Mouse (Mus musculus): ENCODE measurements around the gene Wnk4. TPM values are rescaled to one million over a fixed set of nuclear protein-coding genes. Genes with fewer than 3 reads are reported as not detected.

Wnk4 gene
- polyA plus RNA-seq, 1 experiment, result 37.7 TPM

DNA sequence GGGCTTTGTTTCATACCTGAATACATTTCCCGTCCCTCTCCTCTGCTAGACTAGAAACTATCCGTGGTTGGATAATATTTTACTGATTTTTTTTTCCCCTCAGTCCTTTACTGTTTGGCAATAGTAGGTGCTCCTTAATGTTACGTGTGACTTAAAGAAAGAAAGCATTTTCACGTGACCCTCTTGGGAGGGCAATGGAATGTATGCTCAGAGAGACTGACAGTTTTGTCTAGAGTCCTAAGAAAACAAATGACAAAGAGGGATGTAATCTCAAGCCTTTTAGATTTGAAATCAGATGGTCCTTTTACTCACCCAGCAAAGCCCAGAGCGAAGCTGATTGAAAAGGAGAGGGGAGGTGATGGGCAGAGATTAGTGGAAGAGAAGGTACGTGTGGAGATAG, 5.5 kb downstream of the Wnk4 start:
- H3K4me1 ChIP-seq, result peaks cover 56% of the 10 kb centered on the region
- H3K27me3 ChIP-seq (replicated peaks), result peaks cover 81% of the 10 kb centered on the region
- H3K4me3 ChIP-seq (replicated peaks), result no peak overlapping the region
- no peak for TF ChIP-seq FLI1 (IDR thresholded peaks at IDR 0.05; ENCODE audit: low read length)
- no peak for TF ChIP-seq GATA1 (IDR thresholded peaks at IDR 0.05; ENCODE audit: borderline replicate concordance, low read length)
- peaks cover 7% of the 10 kb centered on the region for H3K36me3 ChIP-seq (replicated peaks; ENCODE audit: low read length)
- H3K9me3 ChIP-seq, result peaks cover 13% of the 10 kb centered on the region

DNA sequence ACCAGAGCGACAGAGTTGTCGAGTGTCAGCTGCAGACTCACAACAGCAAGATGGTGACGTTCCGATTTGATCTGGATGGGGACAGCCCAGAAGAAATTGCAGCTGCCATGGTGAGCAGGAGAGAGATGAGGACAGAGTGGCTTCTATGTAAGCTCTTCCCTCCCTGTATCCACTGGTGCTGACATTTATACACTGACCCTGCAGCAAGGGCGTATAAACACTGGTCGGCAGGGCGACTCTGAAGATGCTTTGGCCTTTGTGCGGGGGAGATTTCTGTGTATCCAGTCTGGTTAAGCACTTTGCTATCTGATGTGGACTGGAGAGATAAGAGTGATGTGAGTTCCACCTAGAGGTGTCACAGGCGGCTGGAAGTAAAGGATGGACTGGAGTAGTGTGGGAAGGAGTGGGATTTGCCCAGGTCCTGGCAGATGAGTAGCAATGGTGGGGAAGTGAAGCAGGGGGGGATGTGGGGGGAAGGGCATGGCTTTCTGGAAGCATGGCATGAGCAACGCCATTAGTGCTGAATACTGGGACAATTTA, 9.3 kb downstream of the Wnk4 start:
- Histone ChIP-seq H3K4me3 (replicated peaks) (no peak overlapping the region), H3K27me3 (replicated peaks) (peaks cover 66% of the 10 kb centered on the region)

DNA sequence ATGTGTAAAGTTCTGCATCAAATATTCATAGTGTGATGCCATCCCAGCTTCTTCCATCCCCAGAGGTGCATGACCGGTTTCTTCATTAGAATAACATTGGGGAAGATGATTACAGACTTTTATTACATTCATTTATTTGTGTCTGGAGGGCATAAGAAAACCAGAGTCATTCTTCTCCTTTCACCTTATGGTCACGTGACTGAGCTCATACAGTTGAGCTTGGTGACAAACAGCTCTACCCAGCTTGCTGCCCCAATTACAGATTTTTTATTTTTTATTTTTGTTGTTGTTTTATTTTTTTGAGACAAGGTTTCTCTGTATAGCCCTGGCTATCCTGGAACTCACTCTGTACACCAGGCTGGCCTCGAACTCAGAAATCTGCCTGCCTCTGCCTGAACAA, 12.1 kb downstream of the Wnk4 start:
- H3K27me3 ChIP-seq (replicated peaks), result peaks cover 44% of the 10 kb centered on the region
- peaks cover 26% of the 10 kb centered on the region for H3K36me3 ChIP-seq (replicated peaks; ENCODE audit: low read length)
- H3K4me3 ChIP-seq (replicated peaks), result no peak overlapping the region
- peaks cover 5% of the 10 kb centered on the region for H3K9me3 ChIP-seq
- H3K4me1 ChIP-seq, result peaks cover 63% of the 10 kb centered on the region
- no peak for TF ChIP-seq GATA1 (IDR thresholded peaks at IDR 0.05; ENCODE audit: borderline replicate concordance, low read length)
- TF ChIP-seq FLI1 (IDR thresholded peaks at IDR 0.05; ENCODE audit: low read length), result no peak

More for the DNA sequence above, 9.3 kb downstream of the Wnk4 start:
- Histone ChIP-seq H3K36me3 (replicated peaks; ENCODE audit: low read length) (peaks cover 10% of the 10 kb centered on the region), H3K9me3 (peaks cover 13% of the 10 kb centered on the region), H3K4me1 (peaks cover 44% of the 10 kb centered on the region)
- TF ChIP-seq FLI1 (IDR thresholded peaks at IDR 0.05; ENCODE audit: low read length) (no peak), GATA1 (IDR thresholded peaks at IDR 0.05; ENCODE audit: borderline replicate concordance, low read length) (no peak)

DNA sequence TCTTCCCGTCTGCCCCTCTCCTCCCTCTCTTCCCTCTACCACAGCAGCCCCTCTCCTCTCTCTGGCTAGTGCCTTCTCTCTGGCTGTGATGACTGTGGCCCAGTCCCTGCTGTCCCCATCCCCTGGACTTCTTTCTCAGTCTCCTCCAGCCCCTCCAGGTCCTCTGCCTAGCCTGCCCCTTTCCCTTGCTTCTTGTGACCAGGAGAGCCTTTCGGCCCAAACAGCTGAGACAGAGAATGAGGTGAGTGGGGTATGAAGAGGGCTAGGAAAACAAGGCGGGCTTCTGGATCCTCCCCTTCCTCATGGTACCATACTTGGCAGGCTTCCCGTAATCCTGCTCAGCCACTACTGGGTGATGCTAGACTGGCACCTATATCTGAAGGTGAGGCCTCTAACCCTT, 14.9 kb downstream of the Wnk4 start:
- Histone ChIP-seq H3K4me1 (peaks cover 70% of the 10 kb centered on the region), H3K27me3 (replicated peaks) (peaks cover 24% of the 10 kb centered on the region), H3K36me3 (replicated peaks; ENCODE audit: low read length) (peaks cover 29% of the 10 kb centered on the region), H3K9me3 (no peaks in the 10 kb centered on the region), H3K4me3 (replicated peaks) (peak overlapping the region; percentile 18)
- TF ChIP-seq FLI1 (IDR thresholded peaks at IDR 0.05; ENCODE audit: low read length), result no peak
- TF ChIP-seq GATA1 (IDR thresholded peaks at IDR 0.05; ENCODE audit: borderline replicate concordance, low read length), result no peak

DNA sequence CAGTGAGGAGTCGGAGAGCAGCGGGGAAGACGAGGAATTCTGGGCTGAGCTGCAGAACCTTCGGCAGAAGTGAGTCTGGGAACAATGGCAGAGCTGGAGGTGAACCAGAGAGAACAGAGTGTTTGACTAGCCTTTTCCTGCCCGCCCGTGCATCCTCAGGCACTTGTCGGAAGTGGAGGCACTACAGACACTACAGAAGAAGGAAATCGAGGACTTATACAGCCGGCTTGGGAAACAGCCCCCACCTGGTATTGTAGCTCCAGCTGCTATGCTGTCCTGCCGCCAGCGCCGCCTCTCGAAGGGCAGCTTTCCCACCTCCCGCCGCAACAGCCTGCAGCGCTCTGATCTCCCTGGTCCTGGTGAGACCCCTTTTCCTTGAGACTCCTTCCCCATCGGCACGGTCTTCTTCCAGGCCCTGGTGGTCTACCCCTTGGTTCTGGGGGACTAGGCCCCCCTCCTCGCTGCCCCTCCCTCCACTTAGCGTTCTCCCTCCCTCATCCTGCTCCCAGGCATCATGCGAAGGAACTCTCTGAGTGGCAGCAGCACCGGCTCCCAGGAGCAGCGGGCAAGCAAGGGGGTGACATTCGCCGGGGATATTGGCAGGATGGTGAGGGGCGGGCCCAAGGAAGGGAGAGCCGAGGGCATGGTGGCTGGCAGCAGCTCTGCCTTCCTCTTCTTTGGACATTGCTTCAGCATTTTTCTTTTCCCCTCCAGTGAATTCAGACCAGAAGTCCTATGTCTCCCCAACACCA, 16.1 kb downstream of the Wnk4 start:
- Histone ChIP-seq H3K4me1 (peaks cover 58% of the 10 kb centered on the region), H3K27me3 (replicated peaks) (peaks cover 20% of the 10 kb centered on the region), H3K4me3 (replicated peaks) (no peak overlapping the region), H3K36me3 (replicated peaks; ENCODE audit: low read length) (peaks cover 29% of the 10 kb centered on the region), H3K9me3 (no peaks in the 10 kb centered on the region)
- no peak for TF ChIP-seq GATA1 (IDR thresholded peaks at IDR 0.05; ENCODE audit: borderline replicate concordance, low read length)
- TF ChIP-seq FLI1 (IDR thresholded peaks at IDR 0.05; ENCODE audit: low read length), result no peak

DNA sequence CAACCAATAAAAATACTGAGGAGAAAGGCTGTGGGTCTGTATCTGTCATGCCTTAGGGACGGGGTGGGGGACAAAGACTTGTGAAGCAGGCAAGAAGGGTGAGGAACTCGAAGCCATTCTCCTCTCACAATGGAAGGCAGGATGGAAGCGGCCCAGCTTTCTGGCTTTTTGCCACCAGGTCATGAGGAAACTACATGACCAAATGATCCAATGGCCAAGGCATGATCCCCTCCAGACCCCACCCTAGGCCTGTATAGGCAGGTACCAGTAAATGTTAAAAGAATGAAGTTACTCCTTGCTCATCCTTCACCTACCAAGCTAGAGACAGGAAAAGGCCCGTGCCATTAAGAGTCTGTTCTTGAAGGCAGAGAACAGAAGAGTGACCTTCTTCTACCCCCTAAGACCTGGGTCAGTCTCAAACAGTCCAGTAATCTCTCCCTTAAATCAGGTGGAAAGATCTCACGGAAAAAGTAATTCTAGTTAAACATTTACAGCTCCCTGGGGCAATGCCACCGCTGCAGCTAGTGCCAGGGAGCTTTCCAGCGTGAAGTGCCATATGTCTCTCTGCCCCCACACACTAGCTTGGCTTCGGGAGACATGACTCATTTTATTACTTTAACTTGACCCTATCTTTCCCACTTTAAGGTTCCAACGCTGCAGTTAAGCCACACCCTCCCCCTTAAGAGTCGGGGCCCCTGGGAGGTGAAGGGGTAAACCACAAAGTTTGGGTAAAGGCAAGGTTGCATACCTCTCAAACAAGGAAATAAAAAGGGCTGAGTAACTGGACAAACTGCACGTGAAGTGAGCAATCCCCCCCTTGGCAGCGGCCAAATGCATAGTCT, 17.2 kb downstream of the Wnk4 start:
- H3K27me3 ChIP-seq (replicated peaks), result peaks cover 15% of the 10 kb centered on the region
- H3K36me3 ChIP-seq (replicated peaks; ENCODE audit: low read length), result peaks cover 29% of the 10 kb centered on the region
- H3K9me3 ChIP-seq, result no peaks in the 10 kb centered on the region
- H3K4me3 ChIP-seq (replicated peaks), result peak overlapping the region; percentile 98
- H3K4me1 ChIP-seq, result peaks cover 57% of the 10 kb centered on the region
- TF ChIP-seq GATA1 (IDR thresholded peaks at IDR 0.05; ENCODE audit: borderline replicate concordance, low read length), result no peak
- no peak for TF ChIP-seq FLI1 (IDR thresholded peaks at IDR 0.05; ENCODE audit: low read length)

DNA sequence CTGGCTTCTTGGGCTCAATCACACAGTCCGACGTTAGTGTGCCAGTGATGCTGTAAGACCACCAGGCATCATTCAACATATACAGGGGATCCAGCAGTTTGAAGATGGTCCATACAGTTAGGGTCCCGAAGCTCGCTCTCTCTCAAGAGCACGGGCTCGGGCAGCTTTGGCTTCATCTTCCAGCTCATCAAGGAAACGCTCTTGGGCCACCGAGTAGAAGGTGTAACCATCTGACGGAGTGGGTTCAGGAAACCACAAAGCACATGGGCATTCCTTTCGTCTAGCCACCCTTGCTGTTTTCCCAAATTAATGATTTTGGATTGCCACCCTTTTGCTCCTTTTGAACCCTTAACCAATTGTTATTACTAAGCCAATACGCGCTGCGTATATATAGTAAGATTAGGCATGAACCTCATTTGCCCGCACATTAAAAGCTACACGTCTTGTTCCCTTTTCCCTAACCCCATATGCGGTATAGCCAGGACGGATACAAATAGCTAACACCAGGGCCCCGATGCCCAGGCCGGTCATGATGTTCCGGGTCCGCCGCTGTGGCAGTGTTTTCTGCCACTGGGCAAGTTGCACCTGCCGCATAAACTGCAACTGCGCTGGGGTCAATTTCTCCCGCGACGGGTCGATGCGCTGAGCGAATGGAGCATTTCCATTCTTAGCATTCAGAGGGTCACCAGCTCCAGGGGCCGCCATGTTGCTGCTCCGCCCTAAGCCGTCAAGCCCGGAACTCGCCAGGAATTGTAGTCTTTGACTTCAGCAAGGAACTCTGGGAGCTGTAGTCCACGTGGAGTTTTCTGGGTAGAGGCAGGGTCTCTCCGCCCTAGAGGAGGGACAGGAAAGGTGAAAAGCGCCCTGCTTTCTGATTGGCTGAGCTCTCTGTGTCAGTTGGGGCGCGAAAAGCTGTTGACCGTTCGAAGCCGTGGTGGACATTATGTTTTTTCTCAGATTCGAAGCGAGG, 18.1 kb downstream of the Wnk4 start, which contains the start of the genes Cntd1 and Coa3:
Cntd1 (plus strand) TSS at position 790 of the 970 bp plus-strand sequence.
Coa3 (minus strand) TSS at position 892 of the 970 bp plus-strand sequence.
- Histone ChIP-seq H3K9me3 (no peaks in the 10 kb centered on the region), H3K4me1 (peaks cover 55% of the 10 kb centered on the region), H3K4me3 (replicated peaks) (peak within 1 kb of the TSS; percentile 98), H3K27me3 (replicated peaks) (peaks cover 9% of the 10 kb centered on the region), H3K36me3 (replicated peaks; ENCODE audit: low read length) (peaks cover 28% of the 10 kb centered on the region)
- TF ChIP-seq FLI1 (IDR thresholded peaks at IDR 0.05; ENCODE audit: low read length) (no peak), GATA1 (IDR thresholded peaks at IDR 0.05; ENCODE audit: borderline replicate concordance, low read length) (no peak)

DNA sequence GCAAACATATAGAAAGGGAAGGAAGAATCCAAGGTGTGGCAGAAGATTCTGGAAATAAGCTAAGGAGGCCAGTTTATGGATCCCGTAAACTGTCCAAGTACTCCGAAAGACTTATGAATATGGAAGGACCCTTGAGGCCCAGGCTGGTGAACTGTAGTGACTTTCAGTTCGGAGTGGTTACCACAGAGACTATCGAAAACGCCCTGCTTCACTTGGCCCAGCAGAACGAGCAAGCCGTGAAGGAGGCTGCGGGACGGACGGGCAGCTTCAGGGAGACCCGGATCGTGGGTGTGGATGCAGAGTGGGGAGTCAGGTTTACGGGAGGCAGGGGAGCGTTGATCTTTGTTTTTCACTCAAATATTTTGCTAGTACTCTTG, 18.8 kb downstream of the Wnk4 start:
- Histone ChIP-seq H3K27me3 (replicated peaks) (peaks cover 6% of the 10 kb centered on the region), H3K9me3 (no peaks in the 10 kb centered on the region), H3K4me3 (replicated peaks) (peak overlapping the region; percentile 98), H3K36me3 (replicated peaks; ENCODE audit: low read length) (peaks cover 26% of the 10 kb centered on the region), H3K4me1 (peaks cover 49% of the 10 kb centered on the region)
- TF ChIP-seq FLI1 (IDR thresholded peaks at IDR 0.05; ENCODE audit: low read length) (no peak), GATA1 (IDR thresholded peaks at IDR 0.05; ENCODE audit: borderline replicate concordance, low read length) (no peak)

DNA sequence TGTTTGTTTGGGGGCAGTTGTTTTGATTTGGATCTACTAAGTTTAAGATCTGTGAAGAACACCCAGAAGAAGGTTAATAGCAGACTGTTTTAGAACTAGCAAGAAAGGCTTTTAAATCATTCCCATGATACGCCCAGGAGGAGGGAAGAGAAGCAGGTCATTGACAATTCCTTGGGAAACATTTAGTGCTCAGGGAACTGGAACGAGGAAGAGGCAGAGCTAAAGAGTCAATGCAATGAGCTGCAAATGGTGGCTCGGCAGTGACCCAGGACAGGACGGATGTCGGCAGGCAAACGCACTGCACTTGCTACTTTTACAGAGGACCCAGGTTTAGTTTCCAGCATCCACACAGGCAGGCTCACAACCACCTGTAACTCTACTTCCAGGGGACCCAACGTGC, 20.5 kb downstream of the Wnk4 start:
- H3K4me1 ChIP-seq, result peaks cover 34% of the 10 kb centered on the region
- TF ChIP-seq GATA1 (IDR thresholded peaks at IDR 0.05; ENCODE audit: borderline replicate concordance, low read length), result no peak
- no peak for TF ChIP-seq FLI1 (IDR thresholded peaks at IDR 0.05; ENCODE audit: low read length)
- H3K27me3 ChIP-seq (replicated peaks), result peaks cover 6% of the 10 kb centered on the region
- peak overlapping the region; percentile 33 for H3K4me3 ChIP-seq (replicated peaks)
- peaks cover 36% of the 10 kb centered on the region for H3K36me3 ChIP-seq (replicated peaks; ENCODE audit: low read length)
- H3K9me3 ChIP-seq, result no peaks in the 10 kb centered on the region
